Mouse (Mus musculus): ENCODE results near the gene Gm10644. TPM values are rescaled to one million over a fixed set of nuclear protein-coding genes. Genes with fewer than 3 reads are reported as not detected.
A peak's percentile ranks its signal among the peaks of the same experiment; 100 is the strongest.

The Gm10644 gene
- total RNA-seq, 2 experiments from 2014 or later = not detected

GRCm38 (mm10) chr8:83982449-83982848, 27.4 kb upstream of the Gm10644 start:
- ATAC-seq (replicated peaks; ENCODE audit: low FRiP score, poor library complexity, severe bottlenecking) = no peak

DNA sequence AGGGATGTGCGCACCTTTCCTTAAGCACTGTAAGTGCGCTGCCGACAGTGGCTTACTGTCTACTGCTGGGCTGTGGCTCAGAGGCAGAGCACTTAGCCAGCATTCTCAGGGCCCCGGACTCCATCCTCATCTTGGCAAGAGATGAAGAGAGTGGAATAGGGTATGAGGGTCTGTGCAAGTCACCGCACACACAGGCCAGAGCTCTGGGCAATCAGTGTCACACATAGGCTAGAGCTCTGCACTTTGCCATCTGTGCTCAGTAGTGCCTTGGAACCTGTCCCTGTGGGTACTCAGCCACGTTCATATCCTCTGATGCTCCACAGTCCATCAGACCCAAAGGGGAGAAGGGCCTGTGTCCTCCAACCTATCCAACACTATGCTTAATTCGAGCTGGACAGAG, 26.5 kb upstream of the Gm10644 start:
- ATAC-seq (replicated peaks; ENCODE audit: low FRiP score, poor library complexity, severe bottlenecking) = no peak

DNA sequence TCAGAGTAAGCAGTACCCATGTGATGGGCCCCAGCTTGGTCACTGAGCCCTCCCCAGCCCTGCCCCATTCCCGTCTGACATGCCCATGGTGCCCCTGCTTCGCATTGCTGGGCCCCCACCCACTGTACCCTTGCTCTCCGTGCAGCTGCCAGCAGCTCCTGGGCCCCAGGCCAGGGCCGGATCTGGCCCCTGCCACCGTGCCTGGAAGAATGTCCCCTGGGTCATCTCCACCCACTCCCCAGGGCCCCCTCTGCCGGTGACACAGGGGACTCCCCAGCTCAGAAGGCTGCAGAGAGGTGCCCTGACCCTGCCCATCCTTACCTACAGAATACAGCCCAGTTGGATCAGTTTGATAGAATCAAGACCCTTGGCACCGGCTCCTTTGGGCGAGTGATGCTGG, 25.8 kb upstream of the Gm10644 start:
- ATAC-seq (replicated peaks; ENCODE audit: low FRiP score, poor library complexity, severe bottlenecking) = no peak

DNA sequence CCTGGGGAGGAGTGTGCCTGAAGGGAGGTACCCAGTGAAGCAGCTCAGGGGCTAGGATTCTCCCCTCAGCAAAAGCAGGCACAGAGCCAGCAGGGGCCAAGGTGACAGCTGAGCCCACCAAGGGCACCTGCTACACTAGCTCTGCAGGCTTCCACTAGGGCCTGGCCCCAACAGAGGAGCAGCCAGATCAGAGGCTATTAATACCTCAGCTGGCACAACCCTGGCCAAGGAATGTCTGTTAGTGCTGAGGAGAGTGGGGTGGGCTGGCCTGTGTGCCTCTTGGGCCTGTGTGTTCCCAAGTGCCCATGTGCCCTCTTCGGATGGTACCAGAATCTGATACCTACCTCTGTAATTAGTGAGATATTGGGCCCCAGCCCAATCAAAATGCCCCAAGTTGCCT, 25.2 kb upstream of the Gm10644 start:
- no peak for ATAC-seq (replicated peaks; ENCODE audit: low FRiP score, poor library complexity, severe bottlenecking)

DNA sequence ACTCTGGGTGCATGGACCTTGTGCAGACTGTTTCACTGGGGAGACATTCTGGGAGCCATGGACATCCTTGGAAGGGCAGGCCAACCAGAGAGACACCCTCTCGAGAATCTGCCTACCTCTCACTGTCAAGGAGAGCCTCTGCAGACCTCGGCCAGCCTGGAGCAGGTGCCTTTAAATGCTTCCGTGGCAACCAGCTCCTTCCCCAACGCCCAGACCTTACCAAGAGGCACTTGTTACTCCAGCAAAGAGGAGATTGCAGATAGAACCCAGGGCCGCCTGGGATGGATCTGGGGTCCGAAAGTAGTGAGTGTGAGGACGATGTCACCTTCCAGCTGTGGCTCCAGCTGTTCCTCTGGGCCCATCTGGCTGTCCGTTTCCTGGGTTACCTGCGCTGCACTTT, 23.2 kb upstream of the Gm10644 start:
- no peak for ATAC-seq (replicated peaks; ENCODE audit: low FRiP score, poor library complexity, severe bottlenecking)

GRCm38 (mm10) chr8:83977646-83978045, 22.6 kb upstream of the Gm10644 start:
- no peak for ATAC-seq (replicated peaks; ENCODE audit: low FRiP score, poor library complexity, severe bottlenecking)

- ATAC-seq (replicated peaks; ENCODE audit: low FRiP score, poor library complexity, severe bottlenecking) = no peak
Measured at GRCm38 (mm10) chr8:83976779-83977350, 21.9 kb upstream of the Gm10644 start.

GRCm38 (mm10) chr8:83976101-83976630, 21.2 kb upstream of the Gm10644 start:
- no peak for ATAC-seq (replicated peaks; ENCODE audit: low FRiP score, poor library complexity, severe bottlenecking)

- ATAC-seq (replicated peaks; ENCODE audit: low FRiP score, poor library complexity, severe bottlenecking) = no peak
Measured at GRCm38 (mm10) chr8:83974521-83974920, 19.5 kb upstream of the Gm10644 start.

- ATAC-seq (replicated peaks; ENCODE audit: low FRiP score, poor library complexity, severe bottlenecking) = peak; percentile 1; the same call in 1 of the 2 replicates
Measured at GRCm38 (mm10) chr8:83973161-83974031, 18.4 kb upstream of the Gm10644 start.

- ATAC-seq (replicated peaks; ENCODE audit: low FRiP score, poor library complexity, severe bottlenecking) = peak; percentile 97
Measured at GRCm38 (mm10) chr8:83972150-83973120, 17.4 kb upstream of the Gm10644 start, which contains the start of gene Prkaca. Gene Prkaca (plus strand): TSS chr8:83972993.

GRCm38 (mm10) chr8:83971661-83972060, 16.7 kb upstream of the Gm10644 start:
- no peak for ATAC-seq (replicated peaks; ENCODE audit: low FRiP score, poor library complexity, severe bottlenecking)

DNA sequence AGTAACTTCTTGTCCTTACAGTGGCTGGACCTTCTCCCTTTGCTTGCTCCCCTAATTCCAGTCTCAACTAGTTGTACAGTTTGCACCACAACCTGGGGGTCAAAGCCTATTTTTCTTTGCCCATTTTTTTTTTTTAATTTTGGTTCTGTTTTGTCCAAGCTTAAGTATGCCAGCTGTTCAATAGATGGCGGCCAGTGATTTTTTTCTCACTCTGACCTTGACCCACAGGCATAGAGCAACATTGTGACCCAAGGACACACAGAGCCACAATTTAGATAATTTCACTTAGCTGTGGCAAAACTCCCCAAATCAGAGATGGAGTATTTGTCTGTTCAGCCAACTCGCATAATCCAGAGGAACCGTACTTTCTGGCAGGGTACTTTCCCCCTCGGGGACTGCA, 16.1 kb upstream of the Gm10644 start:
- no peak for ATAC-seq (replicated peaks; ENCODE audit: low FRiP score, poor library complexity, severe bottlenecking)

GRCm38 (mm10) chr8:83967701-83968100, 12.7 kb upstream of the Gm10644 start:
- ATAC-seq (replicated peaks; ENCODE audit: low FRiP score, poor library complexity, severe bottlenecking) = no peak

GRCm38 (mm10) chr8:83964015-83964765, 9.2 kb upstream of the Gm10644 start:
- no peak for ATAC-seq (replicated peaks; ENCODE audit: low FRiP score, poor library complexity, severe bottlenecking)

GRCm38 (mm10) chr8:83956789-83957188, 1.8 kb upstream of the Gm10644 start:
- ATAC-seq (replicated peaks; ENCODE audit: low FRiP score, poor library complexity, severe bottlenecking) = peak; percentile 63

- no peak; the same call in 1 of the 2 replicates for ATAC-seq (replicated peaks; ENCODE audit: low FRiP score, poor library complexity, severe bottlenecking)
Measured at GRCm38 (mm10) chr8:83955958-83956218, 883 bp upstream of the Gm10644 start.

DNA sequence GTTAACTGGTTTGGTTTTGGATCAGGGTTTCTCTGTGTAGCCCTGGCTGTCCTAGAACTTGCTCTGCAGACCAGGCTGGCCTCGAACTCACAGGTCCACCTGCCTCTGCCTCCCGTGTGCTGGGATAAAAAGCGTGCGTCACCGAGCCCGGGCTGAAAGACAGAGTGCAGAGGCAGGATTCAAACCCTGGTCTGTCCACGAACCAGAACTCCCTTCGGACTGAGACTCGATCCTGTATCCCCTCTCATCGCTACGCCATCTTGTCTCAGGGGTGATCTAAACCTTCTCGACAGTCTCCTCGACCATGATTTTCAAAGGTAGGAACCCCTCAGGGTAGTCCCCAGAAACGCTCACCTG, 278 bp downstream of the Gm10644 start:
- ATAC-seq (replicated peaks; ENCODE audit: low FRiP score, poor library complexity, severe bottlenecking) = no peak

- ATAC-seq (replicated peaks; ENCODE audit: low FRiP score, poor library complexity, severe bottlenecking) = no peak
Measured at GRCm38 (mm10) chr8:83945540-83945939, 9.5 kb downstream of the Gm10644 start.

DNA sequence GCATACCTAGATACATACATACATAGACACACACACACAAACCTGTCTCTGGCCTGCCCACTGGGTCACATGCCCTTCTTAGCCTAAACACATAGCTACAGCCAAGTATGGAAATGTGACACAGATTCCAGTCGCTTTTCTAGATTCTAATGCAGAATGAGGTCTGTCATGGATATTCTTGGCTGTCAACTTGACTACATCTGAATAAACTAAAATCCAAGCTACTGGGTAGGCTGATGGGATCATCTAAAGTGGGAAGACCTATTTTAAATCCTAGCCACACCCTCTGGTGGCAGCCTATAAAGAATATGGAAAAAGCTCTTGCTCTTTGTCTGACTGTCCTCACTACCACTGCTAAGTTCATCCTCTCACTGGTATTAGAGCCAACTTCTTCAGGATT, 12.6 kb downstream of the Gm10644 start:
- no peak for ATAC-seq (replicated peaks; ENCODE audit: low FRiP score, poor library complexity, severe bottlenecking)
